Mouse (Mus musculus) E14TG2a.4 (cell line): Measurements from ENCODE around the gene Cnot10.

Experiments used
- CTCF ChIP-seq: conservative IDR thresholded peaks from 2 replicates; pipeline ENCODE4 v1.5.1; 2014; ENCODE audit warnings: low read length
- POU5F1 ChIP-seq: IDR thresholded peaks from 2 replicates; pipeline ENCODE4 v1.6.1; 2014; ENCODE audit warnings: low read length, borderline replicate concordance

- 0 out of 2 replicates have a peak, but pooled peaks have one; percentile 7 for TF ChIP-seq CTCF
- TF ChIP-seq POU5F1 = no peak
These were observed 25.6 kb downstream of the Cnot10 start for GRCm38 (mm10) chr9:114614176-114614953.
